Mouse (Mus musculus): ENCODE measurements around the gene Cacng2. TPM values are rescaled to one million over a fixed set of nuclear protein-coding genes. Genes with fewer than 3 reads are reported as not detected.

The Cacng2 gene
- polyA plus RNA-seq, 1 experiment: 0.02 TPM

DNA sequence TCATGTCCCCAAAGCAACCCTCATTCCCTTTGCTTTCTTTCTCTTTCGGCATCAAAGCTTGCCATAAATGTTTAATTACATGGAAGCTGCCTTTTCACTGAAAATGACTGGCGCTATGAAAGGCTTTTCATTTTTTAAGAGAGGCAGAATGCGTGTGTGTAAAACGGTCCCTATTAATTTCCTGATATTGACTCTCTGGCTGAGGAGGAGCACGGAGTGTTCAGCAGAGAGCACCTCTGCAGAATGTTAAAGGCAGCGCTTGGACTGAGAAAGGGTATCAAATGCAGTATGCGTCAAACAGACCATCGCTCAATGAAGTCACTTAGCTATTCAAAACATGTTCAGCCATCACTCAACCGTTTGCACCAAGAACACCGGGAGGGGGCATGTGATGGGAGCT lies 2.9 kb downstream of the Cacng2 start:
- H3K36me3 ChIP-seq (ENCODE audit: control insufficient read depth, insufficient read depth): no peaks in the 10 kb centered on the region

GRCm38 (mm10) chr15:78116244-78116643 lies 3.6 kb downstream of the Cacng2 start:
- Histone ChIP-seq H3K27me3 (ENCODE audit: control insufficient read depth, insufficient read depth, insufficient read length) (peaks cover 23% of the 10 kb centered on the region), H3K79me2 (ENCODE audit: control insufficient read depth, insufficient read depth) (no peaks in the 10 kb centered on the region), H3K4me3 (ENCODE audit: insufficient read depth, poor library complexity, severe bottlenecking) (no peak overlapping the region), H3ac (ENCODE audit: control insufficient read depth, insufficient read length, low read depth) (no peak overlapping the region), H3K79me3 (ENCODE audit: low read depth) (no peaks in the 10 kb centered on the region), H3K36me3 (ENCODE audit: control insufficient read depth, insufficient read depth) (no peaks in the 10 kb centered on the region)
- TF ChIP-seq FOSL1 (IDR thresholded peaks at IDR 0.05; ENCODE audit: insufficient read depth, low read length, poor library complexity, severe bottlenecking): no peak
- no peak for TF ChIP-seq MAX (IDR thresholded peaks at IDR 0.05)
- TF ChIP-seq CTCF (IDR thresholded peaks at IDR 0.05; ENCODE audit: control insufficient read depth, insufficient read depth, insufficient read length): no peak
- TF ChIP-seq MYOD1 (IDR thresholded peaks at IDR 0.05; ENCODE audit: control insufficient read depth, insufficient read length, low read depth): no peak
- no peak for TF ChIP-seq CEBPB (IDR thresholded peaks at IDR 0.05; ENCODE audit: low read depth)
- TF ChIP-seq USF1 (IDR thresholded peaks at IDR 0.05; ENCODE audit: low read depth): no peak
- no peak for TF ChIP-seq MYOG (IDR thresholded peaks at IDR 0.05; ENCODE audit: control insufficient read depth, extremely low read depth, insufficient read length)

More for the DNA sequence above, 2.9 kb downstream of the Cacng2 start:
- H3K27me3 ChIP-seq (ENCODE audit: control insufficient read depth, insufficient read depth, insufficient read length): peaks cover 23% of the 10 kb centered on the region
- no peak overlapping the region for H3K4me3 ChIP-seq (ENCODE audit: insufficient read depth, poor library complexity, severe bottlenecking)
- H3ac ChIP-seq (ENCODE audit: control insufficient read depth, insufficient read length, low read depth): no peak overlapping the region
- H3K79me2 ChIP-seq (ENCODE audit: control insufficient read depth, insufficient read depth): no peaks in the 10 kb centered on the region
- TF ChIP-seq MYOG (IDR thresholded peaks at IDR 0.05; ENCODE audit: control insufficient read depth, extremely low read depth, insufficient read length) (no peak), MYOD1 (IDR thresholded peaks at IDR 0.05; ENCODE audit: control insufficient read depth, insufficient read length, low read depth) (no peak), CTCF (IDR thresholded peaks at IDR 0.05; ENCODE audit: control insufficient read depth, insufficient read depth, insufficient read length) (no peak), MAX (IDR thresholded peaks at IDR 0.05) (no peak), CEBPB (IDR thresholded peaks at IDR 0.05; ENCODE audit: low read depth) (no peak), FOSL1 (IDR thresholded peaks at IDR 0.05; ENCODE audit: insufficient read depth, low read length, poor library complexity, severe bottlenecking) (no peak), USF1 (IDR thresholded peaks at IDR 0.05; ENCODE audit: low read depth) (no peak)
- no peaks in the 10 kb centered on the region for H3K79me3 ChIP-seq (ENCODE audit: low read depth)

DNA sequence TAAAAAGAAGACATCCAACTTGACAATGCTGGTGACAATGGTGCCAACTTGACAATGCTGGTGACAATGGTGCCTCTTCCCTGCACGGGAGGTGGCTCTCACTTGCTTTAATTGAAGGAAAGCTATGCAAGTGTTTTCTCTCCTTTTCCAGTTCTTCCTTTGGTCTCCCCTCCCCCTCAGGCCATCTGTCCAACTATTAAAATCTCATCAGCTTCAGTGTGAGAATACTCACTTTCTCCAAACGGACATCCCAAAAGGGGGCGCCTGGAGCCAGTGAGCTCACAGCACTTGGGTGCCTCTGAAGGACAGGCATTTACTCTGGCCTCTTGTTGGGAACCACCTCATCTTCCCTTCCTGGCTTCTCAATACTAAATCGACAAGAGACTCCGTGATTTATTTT lies 20.3 kb downstream of the Cacng2 start:
- Histone ChIP-seq H3ac (ENCODE audit: control insufficient read depth, insufficient read length, low read depth) (no peak overlapping the region), H3K27me3 (ENCODE audit: control insufficient read depth, insufficient read depth, insufficient read length) (peaks cover 81% of the 10 kb centered on the region), H3K79me2 (ENCODE audit: control insufficient read depth, insufficient read depth) (no peaks in the 10 kb centered on the region), H3K36me3 (ENCODE audit: control insufficient read depth, insufficient read depth) (no peaks in the 10 kb centered on the region), H3K79me3 (ENCODE audit: low read depth) (no peaks in the 10 kb centered on the region), H3K4me3 (ENCODE audit: insufficient read depth, poor library complexity, severe bottlenecking) (no peak overlapping the region)
- no peak for TF ChIP-seq USF1 (IDR thresholded peaks at IDR 0.05; ENCODE audit: low read depth)
- no peak for TF ChIP-seq CEBPB (IDR thresholded peaks at IDR 0.05; ENCODE audit: low read depth)
- TF ChIP-seq MYOG (IDR thresholded peaks at IDR 0.05; ENCODE audit: control insufficient read depth, extremely low read depth, insufficient read length): no peak
- no peak for TF ChIP-seq MAX (IDR thresholded peaks at IDR 0.05)
- TF ChIP-seq MYOD1 (IDR thresholded peaks at IDR 0.05; ENCODE audit: control insufficient read depth, insufficient read length, low read depth): no peak
- TF ChIP-seq CTCF (IDR thresholded peaks at IDR 0.05; ENCODE audit: control insufficient read depth, insufficient read depth, insufficient read length): no peak
- TF ChIP-seq FOSL1 (IDR thresholded peaks at IDR 0.05; ENCODE audit: insufficient read depth, low read length, poor library complexity, severe bottlenecking): no peak

GRCm38 (mm10) chr15:78096004-78096403 lies 23.8 kb downstream of the Cacng2 start:
- Histone ChIP-seq H3K4me3 (ENCODE audit: insufficient read depth, poor library complexity, severe bottlenecking) (no peak overlapping the region), H3K27me3 (ENCODE audit: control insufficient read depth, insufficient read depth, insufficient read length) (peaks cover 75% of the 10 kb centered on the region), H3ac (ENCODE audit: control insufficient read depth, insufficient read length, low read depth) (no peak overlapping the region), H3K79me2 (ENCODE audit: control insufficient read depth, insufficient read depth) (no peaks in the 10 kb centered on the region), H3K36me3 (ENCODE audit: control insufficient read depth, insufficient read depth) (no peaks in the 10 kb centered on the region), H3K79me3 (ENCODE audit: low read depth) (no peaks in the 10 kb centered on the region)
- TF ChIP-seq MYOD1 (IDR thresholded peaks at IDR 0.05; ENCODE audit: control insufficient read depth, insufficient read length, low read depth) (no peak), USF1 (IDR thresholded peaks at IDR 0.05; ENCODE audit: low read depth) (no peak), MAX (IDR thresholded peaks at IDR 0.05) (no peak), CEBPB (IDR thresholded peaks at IDR 0.05; ENCODE audit: low read depth) (no peak), FOSL1 (IDR thresholded peaks at IDR 0.05; ENCODE audit: insufficient read depth, low read length, poor library complexity, severe bottlenecking) (no peak), CTCF (IDR thresholded peaks at IDR 0.05; ENCODE audit: control insufficient read depth, insufficient read depth, insufficient read length) (no peak), MYOG (IDR thresholded peaks at IDR 0.05; ENCODE audit: control insufficient read depth, extremely low read depth, insufficient read length) (no peak)

- peaks cover 76% of the 10 kb centered on the region for H3K27me3 ChIP-seq (ENCODE audit: control insufficient read depth, insufficient read depth, insufficient read length)
- no peaks in the 10 kb centered on the region for H3K36me3 ChIP-seq (ENCODE audit: control insufficient read depth, insufficient read depth)
- H3ac ChIP-seq (ENCODE audit: control insufficient read depth, insufficient read length, low read depth): no peak overlapping the region
- H3K79me2 ChIP-seq (ENCODE audit: control insufficient read depth, insufficient read depth): no peaks in the 10 kb centered on the region
- H3K79me3 ChIP-seq (ENCODE audit: low read depth): no peaks in the 10 kb centered on the region
- no peak overlapping the region for H3K4me3 ChIP-seq (ENCODE audit: insufficient read depth, poor library complexity, severe bottlenecking)
- TF ChIP-seq MYOD1 (IDR thresholded peaks at IDR 0.05; ENCODE audit: control insufficient read depth, insufficient read length, low read depth) (no peak), MAX (IDR thresholded peaks at IDR 0.05) (no peak), CEBPB (IDR thresholded peaks at IDR 0.05; ENCODE audit: low read depth) (no peak), USF1 (IDR thresholded peaks at IDR 0.05; ENCODE audit: low read depth) (no peak), CTCF (IDR thresholded peaks at IDR 0.05; ENCODE audit: control insufficient read depth, insufficient read depth, insufficient read length) (no peak), FOSL1 (IDR thresholded peaks at IDR 0.05; ENCODE audit: insufficient read depth, low read length, poor library complexity, severe bottlenecking) (no peak), MYOG (IDR thresholded peaks at IDR 0.05; ENCODE audit: control insufficient read depth, extremely low read depth, insufficient read length) (no peak)
Observed at GRCm38 (mm10) chr15:78093597-78093996, 26.2 kb downstream of the Cacng2 start.

Data from C2C12 (cell line).